Mouse (Mus musculus): ENCODE results near the gene Igf2bp2.

Gene Igf2bp2

GRCm38 (mm10) chr16:22160386-22161145, 2.5 kb downstream of the Igf2bp2 start:
- peak overlapping the region; percentile 90 for H3K4me3 ChIP-seq (replicated peaks; ENCODE audit: low read length)
- TF ChIP-seq CTCF (conservative IDR thresholded peaks at IDR 0.05; ENCODE audit: low read length) = no peak
- peak; percentile 45; the same call in 1 of the 2 replicates for TF ChIP-seq NANOG (IDR thresholded peaks at IDR 0.05; ENCODE audit: borderline replicate concordance, low read length)
- H3K4me1 ChIP-seq (replicated peaks; ENCODE audit: low read depth, low read length) = peaks cover 43% of the 10 kb centered on the region
- no peaks in the 10 kb centered on the region for H3K9me3 ChIP-seq (ENCODE audit: low read length)
- peaks cover 6% of the 10 kb centered on the region for H3K27me3 ChIP-seq (ENCODE audit: insufficient read depth, low read length)
- H3K36me3 ChIP-seq (ENCODE audit: insufficient read depth, low read length) = peaks cover 6% of the 10 kb centered on the region; the same call in 1 of the 2 replicates

GRCm38 (mm10) chr16:22152941-22153444, 10.1 kb downstream of the Igf2bp2 start:
- Histone ChIP-seq H3K4me1 (replicated peaks; ENCODE audit: low read depth, low read length) (peaks cover 70% of the 10 kb centered on the region), H3K9me3 (ENCODE audit: low read length) (no peaks in the 10 kb centered on the region), H3K27me3 (ENCODE audit: insufficient read depth, low read length) (peaks cover 6% of the 10 kb centered on the region), H3K4me3 (replicated peaks; ENCODE audit: low read length) (0 out of 2 replicates have a peak overlapping the region, but pooled peaks have one; percentile 13), H3K36me3 (ENCODE audit: insufficient read depth, low read length) (peaks cover 6% of the 10 kb centered on the region)
- TF ChIP-seq POU5F1 (IDR thresholded peaks at IDR 0.05; ENCODE audit: borderline replicate concordance, low read length) (no peak), CTCF (conservative IDR thresholded peaks at IDR 0.05; ENCODE audit: low read length) (no peak), NANOG (IDR thresholded peaks at IDR 0.05; ENCODE audit: borderline replicate concordance, low read length) (no peak)

- Histone ChIP-seq H3K27me3 (ENCODE audit: insufficient read depth, low read length) (peaks cover 6% of the 10 kb centered on the region), H3K36me3 (ENCODE audit: insufficient read depth, low read length) (peaks cover 6% of the 10 kb centered on the region)
Observed at GRCm38 (mm10) chr16:22151706-22152315, 11.3 kb downstream of the Igf2bp2 start.

GRCm38 (mm10) chr16:22150421-22150820, 12.7 kb downstream of the Igf2bp2 start:
- Histone ChIP-seq H3K4me1 (replicated peaks; ENCODE audit: low read depth, low read length) (peaks cover 93% of the 10 kb centered on the region), H3K27me3 (ENCODE audit: insufficient read depth, low read length) (peaks cover 6% of the 10 kb centered on the region), H3K9me3 (ENCODE audit: low read length) (no peaks in the 10 kb centered on the region), H3K4me3 (replicated peaks; ENCODE audit: low read length) (0 out of 2 replicates have a peak overlapping the region, but pooled peaks have one; percentile 29), H3K36me3 (ENCODE audit: insufficient read depth, low read length) (peaks cover 2% of the 10 kb centered on the region)
- TF ChIP-seq NANOG (IDR thresholded peaks at IDR 0.05; ENCODE audit: borderline replicate concordance, low read length) (no peak), POU5F1 (IDR thresholded peaks at IDR 0.05; ENCODE audit: borderline replicate concordance, low read length) (no peak), CTCF (conservative IDR thresholded peaks at IDR 0.05; ENCODE audit: low read length) (no peak)

More at GRCm38 (mm10) chr16:22151706-22152315, 11.3 kb downstream of the Igf2bp2 start:
- Histone ChIP-seq H3K4me1 (replicated peaks; ENCODE audit: low read depth, low read length) (peaks cover 81% of the 10 kb centered on the region), H3K4me3 (replicated peaks; ENCODE audit: low read length) (no peak overlapping the region), H3K9me3 (ENCODE audit: low read length) (no peaks in the 10 kb centered on the region)
- no peak for TF ChIP-seq POU5F1 (IDR thresholded peaks at IDR 0.05; ENCODE audit: borderline replicate concordance, low read length)
- no peak for TF ChIP-seq CTCF (conservative IDR thresholded peaks at IDR 0.05; ENCODE audit: low read length)
- no peak for TF ChIP-seq NANOG (IDR thresholded peaks at IDR 0.05; ENCODE audit: borderline replicate concordance, low read length)

- H3K4me3 ChIP-seq (replicated peaks; ENCODE audit: low read length) = peak overlapping the region; percentile 29; the same call in 1 of the 2 replicates
Observed at GRCm38 (mm10) chr16:22149659-22150345, 13.3 kb downstream of the Igf2bp2 start.

GRCm38 (mm10) chr16:22149076-22149475, 14.0 kb downstream of the Igf2bp2 start:
- H3K9me3 ChIP-seq (ENCODE audit: low read length) = no peaks in the 10 kb centered on the region
- H3K27me3 ChIP-seq (ENCODE audit: insufficient read depth, low read length) = peaks cover 6% of the 10 kb centered on the region
- peaks cover 88% of the 10 kb centered on the region for H3K4me1 ChIP-seq (replicated peaks; ENCODE audit: low read depth, low read length)
- H3K36me3 ChIP-seq (ENCODE audit: insufficient read depth, low read length) = peaks cover 8% of the 10 kb centered on the region
- TF ChIP-seq NANOG (IDR thresholded peaks at IDR 0.05; ENCODE audit: borderline replicate concordance, low read length) = no peak
- no peak for TF ChIP-seq POU5F1 (IDR thresholded peaks at IDR 0.05; ENCODE audit: borderline replicate concordance, low read length)
- no peak for TF ChIP-seq CTCF (conservative IDR thresholded peaks at IDR 0.05; ENCODE audit: low read length)
- no peak overlapping the region for H3K4me3 ChIP-seq (replicated peaks; ENCODE audit: low read length)

More at GRCm38 (mm10) chr16:22149659-22150345, 13.3 kb downstream of the Igf2bp2 start:
- Histone ChIP-seq H3K9me3 (ENCODE audit: low read length) (no peaks in the 10 kb centered on the region), H3K27me3 (ENCODE audit: insufficient read depth, low read length) (peaks cover 6% of the 10 kb centered on the region), H3K4me1 (replicated peaks; ENCODE audit: low read depth, low read length) (peaks cover 95% of the 10 kb centered on the region), H3K36me3 (ENCODE audit: insufficient read depth, low read length) (peaks cover 8% of the 10 kb centered on the region)
- peak; percentile 85 for TF ChIP-seq NANOG (IDR thresholded peaks at IDR 0.05; ENCODE audit: borderline replicate concordance, low read length)
- TF ChIP-seq CTCF (conservative IDR thresholded peaks at IDR 0.05; ENCODE audit: low read length) = no peak

GRCm38 (mm10) chr16:22147131-22147530, 16.0 kb downstream of the Igf2bp2 start:
- H3K36me3 ChIP-seq (ENCODE audit: insufficient read depth, low read length) = peaks cover 20% of the 10 kb centered on the region
- H3K4me3 ChIP-seq (replicated peaks; ENCODE audit: low read length) = no peak overlapping the region
- peaks cover 5% of the 10 kb centered on the region for H3K9me3 ChIP-seq (ENCODE audit: low read length)
- TF ChIP-seq POU5F1 (IDR thresholded peaks at IDR 0.05; ENCODE audit: borderline replicate concordance, low read length) = no peak
- no peak for TF ChIP-seq NANOG (IDR thresholded peaks at IDR 0.05; ENCODE audit: borderline replicate concordance, low read length)
- TF ChIP-seq CTCF (conservative IDR thresholded peaks at IDR 0.05; ENCODE audit: low read length) = no peak
- peaks cover 79% of the 10 kb centered on the region for H3K4me1 ChIP-seq (replicated peaks; ENCODE audit: low read depth, low read length)
- H3K27me3 ChIP-seq (ENCODE audit: insufficient read depth, low read length) = peaks cover 6% of the 10 kb centered on the region

GRCm38 (mm10) chr16:22146071-22146470, 17.0 kb downstream of the Igf2bp2 start:
- no peak for TF ChIP-seq CTCF (conservative IDR thresholded peaks at IDR 0.05; ENCODE audit: low read length)
- no peak for TF ChIP-seq NANOG (IDR thresholded peaks at IDR 0.05; ENCODE audit: borderline replicate concordance, low read length)
- TF ChIP-seq POU5F1 (IDR thresholded peaks at IDR 0.05; ENCODE audit: borderline replicate concordance, low read length) = no peak
- peaks cover 20% of the 10 kb centered on the region for H3K36me3 ChIP-seq (ENCODE audit: insufficient read depth, low read length)
- peaks cover 14% of the 10 kb centered on the region for H3K9me3 ChIP-seq (ENCODE audit: low read length)
- peaks cover 6% of the 10 kb centered on the region for H3K27me3 ChIP-seq (ENCODE audit: insufficient read depth, low read length)
- H3K4me3 ChIP-seq (replicated peaks; ENCODE audit: low read length) = no peak overlapping the region
- peaks cover 80% of the 10 kb centered on the region for H3K4me1 ChIP-seq (replicated peaks; ENCODE audit: low read depth, low read length)
